Mouse (Mus musculus) kidney, postnatal 14 days (tissue): ENCODE data around the gene Acp4.
A peak's percentile ranks its signal among the peaks of the same experiment; 100 is the strongest.
"Not testable (repeated sequence)": the region's sequence is repeated elsewhere in the genome, so short reads cannot be mapped to it uniquely, and the experiment has no call there.

Experiments
- DNase-seq: peaks from one replicate; pipeline ENCODE4 v3.0.0; 2022; ENCODE audit warnings: mixed read lengths

Gene Acp4

GRCm38 (mm10) chr7:44262791-44263643 lies 5.8 kb upstream of the Acp4 start:
- DNase-seq = peak; percentile 93

- no peak for DNase-seq
These were observed 4.0 kb upstream of the Acp4 start, which contains the start of gene Gm15517 for GRCm38 (mm10) chr7:44261147-44261546. Gm15517 (plus strand) TSS chr7:44261447.

GRCm38 (mm10) chr7:44260410-44260809 lies 3.2 kb upstream of the Acp4 start:
- DNase-seq = no peak

GRCm38 (mm10) chr7:44254930-44255329 lies 2.2 kb downstream of the Acp4 start:
- DNase-seq = no peak

DNA sequence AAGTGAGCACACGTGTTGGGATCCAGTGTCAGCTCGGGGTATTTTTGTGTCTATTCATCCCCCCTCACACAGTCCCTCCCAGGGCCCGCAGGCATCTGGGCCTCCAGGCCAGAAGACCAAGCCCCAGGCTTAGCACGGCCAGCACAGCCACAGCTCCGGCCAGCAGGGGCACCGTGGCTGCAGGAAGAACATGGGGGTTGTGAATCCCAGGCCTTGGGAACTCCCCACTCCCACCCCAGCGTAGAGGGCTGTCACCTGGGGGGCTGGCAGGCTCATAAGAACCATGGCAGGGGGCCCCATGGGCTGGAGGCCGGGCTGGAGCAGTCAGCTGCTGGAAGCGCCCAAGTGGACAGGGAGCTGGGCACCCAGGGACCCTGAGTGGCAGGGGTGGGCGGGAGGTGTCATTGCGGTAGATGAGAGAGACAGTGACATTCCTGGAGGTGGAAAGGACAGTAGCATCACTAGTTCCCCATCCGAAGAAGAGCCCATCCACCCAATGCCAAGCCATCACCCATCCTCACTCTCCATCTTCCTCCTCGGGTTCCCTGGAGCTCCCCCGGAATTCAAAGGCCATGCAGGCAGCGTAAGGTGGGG lies 4.1 kb downstream of the Acp4 start:
- DNase-seq = no peak

DNA sequence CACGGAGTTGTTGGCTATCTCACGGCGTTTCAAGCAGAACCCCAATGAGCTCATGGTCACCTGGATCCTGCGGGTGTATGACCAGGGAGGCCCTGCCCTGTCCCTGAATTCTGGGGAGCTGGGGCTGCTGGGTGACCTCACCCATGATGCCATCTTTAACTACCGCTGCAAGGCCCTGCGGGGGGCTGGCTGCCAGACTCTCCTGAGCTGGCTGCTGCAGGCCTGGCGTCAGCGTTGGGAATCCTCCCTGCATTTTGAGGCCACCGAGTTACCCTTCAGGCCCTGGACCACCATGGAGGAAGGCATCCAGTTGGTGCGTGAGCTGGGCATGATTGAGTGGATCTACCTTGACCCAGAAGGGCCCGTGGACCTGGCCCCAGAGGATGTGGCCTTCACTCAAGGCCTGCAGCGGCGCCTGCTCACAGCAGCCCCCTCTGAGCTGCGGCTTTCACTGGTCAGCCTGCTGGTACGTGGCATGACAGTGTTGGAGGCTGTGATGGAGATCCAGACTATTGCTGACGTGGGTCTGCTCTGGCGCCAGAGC lies 6.4 kb downstream of the Acp4 start:
- not testable (repeated sequence) for DNase-seq

DNA sequence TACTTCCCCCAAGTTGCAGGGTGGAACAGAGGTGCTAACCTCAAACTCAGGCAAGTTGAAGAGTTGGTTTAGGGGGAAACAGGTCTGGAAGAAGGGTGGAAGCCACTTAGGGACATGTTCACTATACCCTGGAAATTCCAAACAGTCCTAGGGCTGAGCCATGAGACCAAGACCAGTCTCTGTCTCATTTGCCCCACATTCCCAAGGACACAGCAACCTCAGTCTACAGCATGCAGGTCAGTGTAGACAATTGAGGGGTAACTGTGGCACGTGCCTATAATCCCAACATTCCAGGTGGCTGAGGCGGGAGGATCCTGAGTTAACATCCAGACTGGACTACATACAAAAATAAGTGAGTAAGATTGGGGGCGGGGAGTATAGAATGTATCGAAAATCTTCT lies 7.9 kb downstream of the Acp4 start:
- DNase-seq = no peak

GRCm38 (mm10) chr7:44247971-44248370 lies 9.2 kb downstream of the Acp4 start:
- no peak for DNase-seq

DNA sequence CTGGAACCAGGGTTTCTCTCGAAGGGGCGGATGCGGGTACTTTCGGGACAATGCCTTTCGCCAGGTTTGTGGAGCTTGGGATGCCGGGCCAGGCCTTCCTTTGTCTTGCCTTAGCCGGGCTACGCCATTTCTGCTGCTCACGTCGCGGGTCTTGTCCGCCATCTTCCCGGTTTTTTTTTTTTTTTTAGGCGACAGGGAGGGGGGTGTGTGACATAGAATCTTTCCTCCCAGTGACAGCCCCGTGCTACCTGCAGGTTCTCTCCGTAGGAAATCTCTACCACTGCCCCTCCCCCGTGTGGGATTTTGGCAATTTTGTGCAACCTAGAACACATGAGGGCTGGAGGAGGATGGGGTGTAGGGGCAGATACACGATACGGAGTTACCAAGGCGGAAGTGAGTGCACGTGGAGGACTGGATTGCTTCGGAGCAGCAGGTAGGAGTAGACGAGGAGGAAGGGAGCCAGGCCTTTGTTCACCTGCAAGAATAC lies 10.2 kb downstream of the Acp4 start:
- DNase-seq = no peak

DNA sequence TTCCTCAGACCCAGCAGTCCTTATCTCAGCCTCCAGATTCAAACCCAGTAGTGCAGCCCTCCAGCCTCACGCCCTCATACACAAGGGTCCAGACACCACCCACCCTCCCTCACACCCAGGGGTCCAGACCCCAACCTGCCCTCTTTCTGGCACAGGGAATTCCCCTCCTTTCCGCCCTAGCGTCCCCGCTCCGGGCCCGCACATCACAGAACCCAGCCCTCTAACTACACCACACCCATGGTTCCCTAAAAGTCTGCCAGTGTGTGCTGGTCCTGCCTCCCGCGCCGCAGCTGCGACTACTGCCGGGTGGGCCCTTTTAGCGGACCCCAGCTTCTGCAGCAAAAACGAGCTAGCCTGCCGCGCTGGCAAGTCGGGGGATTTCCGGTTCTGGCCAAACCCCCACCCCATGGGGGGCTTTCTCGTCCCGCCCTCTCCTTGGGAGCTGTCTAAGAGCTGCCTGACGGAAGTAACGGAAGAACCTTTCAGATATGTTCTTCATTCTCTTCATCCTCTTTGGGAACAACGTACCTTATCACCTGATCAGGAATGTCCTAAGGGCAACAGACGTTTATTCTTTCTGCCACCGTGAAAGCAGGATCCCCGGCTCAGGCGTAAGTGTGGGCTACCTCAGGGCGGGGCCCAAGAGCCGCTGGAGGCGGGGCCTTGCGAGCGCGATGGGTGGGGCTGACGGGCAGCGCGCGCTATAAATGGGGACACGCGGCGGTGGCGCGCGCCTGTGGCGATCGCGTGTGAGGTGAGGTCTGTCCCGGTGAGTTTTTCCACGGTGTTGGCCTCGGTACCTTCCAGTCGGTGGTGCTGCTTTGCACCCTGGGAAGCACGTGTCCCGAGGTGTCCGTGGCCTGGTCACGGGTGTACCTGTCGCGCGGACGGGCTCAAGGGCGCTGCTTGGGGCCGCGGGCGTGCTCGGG lies 10.9 kb downstream of the Acp4 start, which contains the start of the genes 1700028J19Rik and 2410002F23Rik:
1700028J19Rik (minus strand) TSS at position 641 of the 929 bp plus-strand sequence.
2410002F23Rik (plus strand) TSS at position 668 of the 929 bp plus-strand sequence.
- DNase-seq = peak; percentile 93

- DNase-seq = no peak
These were observed 13.1 kb downstream of the Acp4 start for GRCm38 (mm10) chr7:44244080-44244479.

DNA sequence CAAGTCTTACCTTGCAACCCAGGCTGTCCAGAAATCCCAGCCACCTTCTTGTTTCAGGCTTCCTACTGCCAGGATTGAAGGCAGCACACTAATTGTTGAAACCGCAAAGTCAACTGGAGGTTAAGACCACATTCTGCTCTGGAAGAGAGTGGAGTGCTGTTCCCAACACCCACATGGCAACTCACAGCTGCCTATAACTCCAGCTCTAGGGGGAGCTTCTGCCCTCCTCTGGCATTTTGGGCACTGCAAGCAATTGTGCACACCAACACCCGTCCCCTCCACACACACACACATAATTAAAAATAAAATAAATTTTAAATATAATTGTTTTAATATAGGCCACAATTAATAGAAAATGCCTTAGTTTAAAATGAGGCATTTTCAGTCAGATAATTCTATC lies 16.0 kb downstream of the Acp4 start:
- no peak for DNase-seq

- no peak for DNase-seq
These were observed 16.5 kb downstream of the Acp4 start for GRCm38 (mm10) chr7:44240712-44241111.

- DNase-seq = no peak
These were observed 17.3 kb downstream of the Acp4 start for GRCm38 (mm10) chr7:44239913-44240312.

DNA sequence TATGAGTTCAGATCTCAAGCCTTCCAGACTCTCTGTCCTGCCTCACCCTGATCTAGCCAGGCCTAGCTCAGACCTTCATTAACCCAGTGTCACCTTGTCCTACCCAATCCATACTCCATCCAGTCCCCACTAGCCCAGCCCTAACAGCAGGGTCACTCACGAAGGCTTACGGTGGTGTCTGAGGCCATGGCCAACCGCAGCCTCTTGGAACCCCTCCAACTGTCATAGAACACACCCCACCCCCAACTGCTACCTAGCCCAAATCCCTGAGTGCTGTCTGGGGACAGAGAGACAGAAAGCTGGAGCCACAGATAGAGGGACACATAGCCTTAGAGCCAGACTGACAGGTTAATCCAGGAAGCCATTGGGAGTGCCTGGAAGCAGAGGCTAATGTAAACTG lies 21.3 kb downstream of the Acp4 start, which contains the start of gene Gm36864:
Gm36864 (plus strand) TSS at position 269 of the 400 bp plus-strand sequence.
- no peak for DNase-seq

DNA sequence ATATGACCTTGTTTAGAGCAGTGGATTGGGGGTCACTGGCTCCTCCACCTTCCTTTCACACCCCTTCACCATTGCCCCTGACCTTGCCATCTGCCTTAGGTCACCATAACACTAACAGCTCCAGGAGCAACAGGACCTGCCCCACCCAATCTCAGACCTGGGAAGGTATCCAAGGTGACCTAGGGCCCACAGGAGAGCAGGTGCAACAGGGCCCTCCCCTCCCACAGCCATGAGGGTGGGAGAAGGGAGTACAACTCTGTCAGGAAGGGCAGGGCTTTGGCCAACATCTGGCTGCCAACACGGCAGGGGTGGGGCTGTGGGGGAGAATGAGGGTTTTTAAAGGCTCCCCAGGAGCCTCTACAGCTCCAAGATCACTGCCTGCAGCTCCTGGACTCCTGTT lies 32.1 kb downstream of the Acp4 start, which contains the start of gene Klk1:
Klk1 (plus strand) TSS at position 285 of the 400 bp plus-strand sequence.
- peak; percentile 46 for DNase-seq

- DNase-seq = not testable (repeated sequence)
These were observed 34.8 kb downstream of the Acp4 start for GRCm38 (mm10) chr7:44222335-44222734.

GRCm38 (mm10) chr7:44221601-44222000 lies 35.6 kb downstream of the Acp4 start:
- DNase-seq = not testable (repeated sequence)

GRCm38 (mm10) chr7:44215645-44216044 lies 41.5 kb downstream of the Acp4 start, which contains the start of gene Klk1b5:
Klk1b5 (plus strand) TSS chr7:44215945.
- no peak for DNase-seq

DNA sequence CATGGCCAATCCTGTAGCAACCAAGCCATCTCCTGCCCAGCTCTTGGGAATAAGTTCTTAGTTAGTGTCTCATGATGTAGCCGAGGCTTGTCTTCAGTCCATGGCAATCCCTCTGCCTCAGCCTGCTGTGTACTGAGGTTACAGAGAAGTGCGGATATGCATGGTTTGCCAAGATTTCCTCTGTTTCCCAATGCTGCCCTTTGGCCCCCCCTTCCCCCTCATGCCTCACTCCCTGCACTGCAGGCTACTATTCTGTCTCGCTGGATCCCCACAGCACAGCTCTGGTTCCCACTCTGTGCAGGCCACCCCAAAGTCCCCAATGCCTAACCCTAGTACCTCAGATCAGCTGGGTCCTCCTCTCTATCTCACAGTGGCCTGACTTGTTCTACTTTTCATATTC lies 48.9 kb downstream of the Acp4 start:
- no peak for DNase-seq

DNA sequence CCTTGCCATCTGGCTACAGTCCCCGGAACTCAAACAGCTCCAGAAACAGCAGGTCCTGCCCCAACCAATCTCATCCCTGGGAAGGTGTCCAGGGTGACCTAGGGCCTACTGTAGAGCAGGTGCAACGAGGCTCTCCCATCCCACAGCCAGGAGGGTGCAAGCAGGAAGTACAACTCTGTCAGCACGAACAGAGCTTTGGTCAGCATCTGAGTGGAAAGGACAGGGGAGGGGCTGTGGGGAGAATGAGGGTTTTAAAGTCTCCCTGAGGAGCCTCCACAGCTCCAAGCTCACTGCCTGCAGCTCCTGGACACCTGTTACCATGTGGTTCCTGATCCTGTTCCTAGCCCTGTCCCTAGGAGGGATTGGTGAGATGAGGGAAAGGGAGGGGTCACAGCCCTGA lies 50.0 kb downstream of the Acp4 start, which contains the start of gene Klk1b4:
Klk1b4 (plus strand) TSS at position 301 of the 400 bp plus-strand sequence.
- not testable (repeated sequence) for DNase-seq
